Mouse (Mus musculus): ENCODE results near the gene Dclk2. TPM values are rescaled to one million over a fixed set of nuclear protein-coding genes. Genes with fewer than 3 reads are reported as not detected.

Gene Dclk2
- polyA plus RNA-seq, 1 experiment: not detected

GRCm38 (mm10) chr3:86834341-86834740, 86.3 kb downstream of the Dclk2 start:
- TF ChIP-seq GATA1 (IDR thresholded peaks at IDR 0.05; ENCODE audit: low read length): no peak

- no peak for TF ChIP-seq GATA1 (IDR thresholded peaks at IDR 0.05; ENCODE audit: low read length)
Measured at GRCm38 (mm10) chr3:86832591-86833267, 87.9 kb downstream of the Dclk2 start.

- TF ChIP-seq GATA1 (IDR thresholded peaks at IDR 0.05; ENCODE audit: low read length): no peak
Measured at GRCm38 (mm10) chr3:86832115-86832514, 88.5 kb downstream of the Dclk2 start.

- TF ChIP-seq GATA1 (IDR thresholded peaks at IDR 0.05; ENCODE audit: low read length): no peak
Measured at GRCm38 (mm10) chr3:86827506-86827905, 93.1 kb downstream of the Dclk2 start.

- TF ChIP-seq GATA1 (IDR thresholded peaks at IDR 0.05; ENCODE audit: low read length): no peak
Measured at GRCm38 (mm10) chr3:86821383-86821782, 99.3 kb downstream of the Dclk2 start.

GRCm38 (mm10) chr3:86820344-86820743, 100.3 kb downstream of the Dclk2 start:
- TF ChIP-seq GATA1 (IDR thresholded peaks at IDR 0.05; ENCODE audit: low read length): no peak

- TF ChIP-seq GATA1 (IDR thresholded peaks at IDR 0.05; ENCODE audit: low read length): no peak
Measured at GRCm38 (mm10) chr3:86819372-86819771, 101.3 kb downstream of the Dclk2 start.

- no peak for TF ChIP-seq GATA1 (IDR thresholded peaks at IDR 0.05; ENCODE audit: low read length)
Measured at GRCm38 (mm10) chr3:86818001-86818585, 102.6 kb downstream of the Dclk2 start.

- no peak for TF ChIP-seq GATA1 (IDR thresholded peaks at IDR 0.05; ENCODE audit: low read length)
Measured at GRCm38 (mm10) chr3:86812689-86813088, 108.0 kb downstream of the Dclk2 start.

- no peak for TF ChIP-seq GATA1 (IDR thresholded peaks at IDR 0.05; ENCODE audit: low read length)
Measured at GRCm38 (mm10) chr3:86810908-86811307, 109.7 kb downstream of the Dclk2 start.

GRCm38 (mm10) chr3:86809646-86810045, 111.0 kb downstream of the Dclk2 start:
- TF ChIP-seq GATA1 (IDR thresholded peaks at IDR 0.05; ENCODE audit: low read length): no peak

- TF ChIP-seq GATA1 (IDR thresholded peaks at IDR 0.05; ENCODE audit: low read length): no peak
Measured at GRCm38 (mm10) chr3:86809199-86809598, 111.5 kb downstream of the Dclk2 start.

GRCm38 (mm10) chr3:86807750-86808467, 112.7 kb downstream of the Dclk2 start:
- TF ChIP-seq GATA1 (IDR thresholded peaks at IDR 0.05; ENCODE audit: low read length): no peak

GRCm38 (mm10) chr3:86806834-86807233, 113.8 kb downstream of the Dclk2 start:
- TF ChIP-seq GATA1 (IDR thresholded peaks at IDR 0.05; ENCODE audit: low read length): no peak

GRCm38 (mm10) chr3:86804265-86804664, 116.4 kb downstream of the Dclk2 start:
- no peak for TF ChIP-seq GATA1 (IDR thresholded peaks at IDR 0.05; ENCODE audit: low read length)

- no peak for TF ChIP-seq GATA1 (IDR thresholded peaks at IDR 0.05; ENCODE audit: low read length)
Measured at GRCm38 (mm10) chr3:86802825-86803224, 117.8 kb downstream of the Dclk2 start.

- TF ChIP-seq GATA1 (IDR thresholded peaks at IDR 0.05; ENCODE audit: low read length): no peak
Measured at GRCm38 (mm10) chr3:86800841-86801240, 119.8 kb downstream of the Dclk2 start.

Data from G1E-ER4 (cell line).